Mouse (Mus musculus): ENCODE data around the gene Saysd1. TPM values are rescaled to one million over a fixed set of nuclear protein-coding genes. Genes with fewer than 3 reads are reported as not detected.

The Saysd1 gene
- 3.7 and 4.1 TPM in 2 replicates for polyA plus RNA-seq (2015; fragmentation: Nextera tagmentation; extraction: Ambion mirVana)

- WGBS (ENCODE audit: insufficient replicate concordance): 75% methylated on average over 16 of the region's 16 CpGs
- ATAC-seq (ENCODE audit: low read depth): no peak
Observed at GRCm38 (mm10) chr14:20138484-20139355, at the start of gene Saysd1. Gene Saysd1, minus strand, starts transcription at chr14:20138534.

GRCm38 (mm10) chr14:20185426-20185825 is 47.1 kb upstream of the Saysd1 start:
- ATAC-seq (ENCODE audit: low read depth): no peak
- no peak overlapping the region for H3K27ac ChIP-seq

More at GRCm38 (mm10) chr14:20138484-20139355, at the start of gene Saysd1:
- no peak within 1 kb of the TSS for H3K4me2 ChIP-seq
- no peak within 1 kb of the TSS for H3K27ac ChIP-seq
- H3K27me3 ChIP-seq: no peaks in the 10 kb centered on the region
- DNase-seq: no peak
- no peak within 1 kb of the TSS for H3K4me3 ChIP-seq (replicated peaks)
- H3K9ac ChIP-seq: no peak within 1 kb of the TSS
- no peaks in the 10 kb centered on the region for H3K9me3 ChIP-seq (replicated peaks)
- H3K4me1 ChIP-seq (replicated peaks): no peaks in the 10 kb centered on the region
- peaks cover 51% of the 10 kb centered on the region for H3K36me3 ChIP-seq

GRCm38 (mm10) chr14:20183701-20184100 is 45.4 kb upstream of the Saysd1 start:
- Histone ChIP-seq H3K27me3 (no peaks in the 10 kb centered on the region), H3K36me3 (no peaks in the 10 kb centered on the region), H3K9me3 (replicated peaks) (no peaks in the 10 kb centered on the region), H3K4me2 (no peak overlapping the region), H3K9ac (no peak overlapping the region), H3K4me1 (replicated peaks) (peaks cover 31% of the 10 kb centered on the region), H3K4me3 (replicated peaks) (no peak overlapping the region), H3K27ac (no peak overlapping the region)
- 76% methylated on average over 5 of the region's 5 CpGs for WGBS (ENCODE audit: insufficient replicate concordance)
- ATAC-seq (ENCODE audit: low read depth): no peak
- DNase-seq: no peak

More at GRCm38 (mm10) chr14:20185426-20185825, 47.1 kb upstream of the Saysd1 start:
- WGBS (ENCODE audit: insufficient replicate concordance): 67% methylated on average over 9 of the region's 9 CpGs
- Histone ChIP-seq H3K4me2 (no peak overlapping the region), H3K9ac (no peak overlapping the region), H3K27me3 (no peaks in the 10 kb centered on the region), H3K4me3 (replicated peaks) (no peak overlapping the region), H3K36me3 (no peaks in the 10 kb centered on the region), H3K9me3 (replicated peaks) (no peaks in the 10 kb centered on the region), H3K4me1 (replicated peaks) (peaks cover 14% of the 10 kb centered on the region)
- no peak for DNase-seq

- no peak overlapping the region for H3K4me2 ChIP-seq
- H3K9me3 ChIP-seq (replicated peaks): no peaks in the 10 kb centered on the region
- H3K27ac ChIP-seq: 0 out of 2 replicates have a peak overlapping the region, but pooled peaks have one; percentile 82
- H3K27me3 ChIP-seq: no peaks in the 10 kb centered on the region
- H3K36me3 ChIP-seq: no peaks in the 10 kb centered on the region; the same call in 1 of the 2 replicates
- DNase-seq: no peak
- 65% methylated on average over 7 of the region's 7 CpGs for WGBS (ENCODE audit: insufficient replicate concordance)
- no peak for ATAC-seq (ENCODE audit: low read depth)
- no peak overlapping the region for H3K9ac ChIP-seq
- H3K4me3 ChIP-seq (replicated peaks): no peak overlapping the region
- H3K4me1 ChIP-seq (replicated peaks): peaks cover 42% of the 10 kb centered on the region
Observed at GRCm38 (mm10) chr14:20182596-20182995, 44.3 kb upstream of the Saysd1 start.

GRCm38 (mm10) chr14:20181466-20181921 is 43.2 kb upstream of the Saysd1 start, which contains the start of gene Kcnk5:
Gene Kcnk5, minus strand, starts transcription at chr14:20181809.
- Histone ChIP-seq H3K27ac (peak within 1 kb of the TSS; percentile 82), H3K27me3 (no peaks in the 10 kb centered on the region), H3K36me3 (no peaks in the 10 kb centered on the region; the same call in 1 of the 2 replicates), H3K9ac (peak within 1 kb of the TSS; percentile 86), H3K9me3 (replicated peaks) (no peaks in the 10 kb centered on the region), H3K4me3 (replicated peaks) (peak within 1 kb of the TSS; percentile 78), H3K4me2 (peak within 1 kb of the TSS; percentile 95), H3K4me1 (replicated peaks) (peaks cover 49% of the 10 kb centered on the region)
- under 1% methylated on average over 36 of the region's 36 CpGs for WGBS (ENCODE audit: insufficient replicate concordance)
- DNase-seq: peak; percentile 92
- peak; percentile 88 for ATAC-seq (ENCODE audit: low read depth)

- Histone ChIP-seq H3K4me3 (replicated peaks) (peak overlapping the region; percentile 78), H3K27me3 (no peaks in the 10 kb centered on the region), H3K36me3 (no peaks in the 10 kb centered on the region; the same call in 1 of the 2 replicates), H3K9me3 (replicated peaks) (no peaks in the 10 kb centered on the region), H3K9ac (peak overlapping the region; percentile 86), H3K4me2 (peak overlapping the region; percentile 95), H3K4me1 (replicated peaks) (peaks cover 51% of the 10 kb centered on the region), H3K27ac (peak overlapping the region; percentile 82)
- under 1% methylated on average over 24 of the region's 24 CpGs for WGBS (ENCODE audit: insufficient replicate concordance)
- DNase-seq (peak; percentile 64), ATAC-seq (ENCODE audit: low read depth) (peak; percentile 88)
Observed at GRCm38 (mm10) chr14:20180751-20181162, 42.4 kb upstream of the Saysd1 start.

- no peaks in the 10 kb centered on the region for H3K27me3 ChIP-seq
- H3K4me3 ChIP-seq (replicated peaks): peak overlapping the region; percentile 78
- DNase-seq: no peak
- no peaks in the 10 kb centered on the region for H3K9me3 ChIP-seq (replicated peaks)
- under 1% methylated on average over 6 of the region's 6 CpGs for WGBS (ENCODE audit: insufficient replicate concordance)
- ATAC-seq (ENCODE audit: low read depth): peak; percentile 11; the same call in 1 of the 2 replicates
- H3K9ac ChIP-seq: peak overlapping the region; percentile 86
- peaks cover 56% of the 10 kb centered on the region for H3K4me1 ChIP-seq (replicated peaks)
- peak overlapping the region; percentile 95 for H3K4me2 ChIP-seq
- H3K36me3 ChIP-seq: no peaks in the 10 kb centered on the region; the same call in 1 of the 2 replicates
- H3K27ac ChIP-seq: peak overlapping the region; percentile 82
Observed at GRCm38 (mm10) chr14:20180304-20180703, 42.0 kb upstream of the Saysd1 start.

GRCm38 (mm10) chr14:20179731-20180280 is 41.5 kb upstream of the Saysd1 start:
- peak overlapping the region; percentile 86 for H3K9ac ChIP-seq

GRCm38 (mm10) chr14:20179080-20179479 is 40.7 kb upstream of the Saysd1 start:
- 18% methylated on average over 3 of the region's 3 CpGs for WGBS (ENCODE audit: insufficient replicate concordance)
- DNase-seq: no peak

More at GRCm38 (mm10) chr14:20179731-20180280, 41.5 kb upstream of the Saysd1 start:
- peaks cover 60% of the 10 kb centered on the region for H3K4me1 ChIP-seq (replicated peaks)
- peak overlapping the region; percentile 82 for H3K27ac ChIP-seq
- no peaks in the 10 kb centered on the region; the same call in 1 of the 2 replicates for H3K36me3 ChIP-seq
- 28% methylated on average over 5 of the region's 5 CpGs for WGBS (ENCODE audit: insufficient replicate concordance)
- H3K4me3 ChIP-seq (replicated peaks): peak overlapping the region; percentile 78
- DNase-seq (no peak), ATAC-seq (ENCODE audit: low read depth) (no peak)
- no peaks in the 10 kb centered on the region for H3K27me3 ChIP-seq
- H3K4me2 ChIP-seq: peak overlapping the region; percentile 95
- no peaks in the 10 kb centered on the region for H3K9me3 ChIP-seq (replicated peaks)

GRCm38 (mm10) chr14:20178593-20178992 is 40.3 kb upstream of the Saysd1 start:
- WGBS (ENCODE audit: insufficient replicate concordance): 28% methylated on average over 4 of the region's 4 CpGs
- no peaks in the 10 kb centered on the region; the same call in 1 of the 2 replicates for H3K36me3 ChIP-seq
- no peak for ATAC-seq (ENCODE audit: low read depth)
- H3K9me3 ChIP-seq (replicated peaks): no peaks in the 10 kb centered on the region
- H3K27ac ChIP-seq: peak overlapping the region; percentile 0; the same call in 1 of the 2 replicates
- H3K4me1 ChIP-seq (replicated peaks): peaks cover 73% of the 10 kb centered on the region
- peak overlapping the region; percentile 95 for H3K4me2 ChIP-seq
- H3K4me3 ChIP-seq (replicated peaks): peak overlapping the region; percentile 78
- H3K9ac ChIP-seq: peak overlapping the region; percentile 86
- no peak for DNase-seq
- no peaks in the 10 kb centered on the region for H3K27me3 ChIP-seq

More at GRCm38 (mm10) chr14:20179080-20179479, 40.7 kb upstream of the Saysd1 start:
- no peak for ATAC-seq (ENCODE audit: low read depth)
- no peaks in the 10 kb centered on the region for H3K27me3 ChIP-seq
- peak overlapping the region; percentile 86 for H3K9ac ChIP-seq
- H3K4me2 ChIP-seq: peak overlapping the region; percentile 95
- peaks cover 68% of the 10 kb centered on the region for H3K4me1 ChIP-seq (replicated peaks)
- peak overlapping the region; percentile 82 for H3K27ac ChIP-seq
- peak overlapping the region; percentile 78 for H3K4me3 ChIP-seq (replicated peaks)
- H3K36me3 ChIP-seq: no peaks in the 10 kb centered on the region; the same call in 1 of the 2 replicates
- H3K9me3 ChIP-seq (replicated peaks): no peaks in the 10 kb centered on the region
